Mouse (Mus musculus): ENCODE measurements around the gene Gm4869.
A peak's percentile ranks its signal among the peaks of the same experiment; 100 is the strongest.

DNA sequence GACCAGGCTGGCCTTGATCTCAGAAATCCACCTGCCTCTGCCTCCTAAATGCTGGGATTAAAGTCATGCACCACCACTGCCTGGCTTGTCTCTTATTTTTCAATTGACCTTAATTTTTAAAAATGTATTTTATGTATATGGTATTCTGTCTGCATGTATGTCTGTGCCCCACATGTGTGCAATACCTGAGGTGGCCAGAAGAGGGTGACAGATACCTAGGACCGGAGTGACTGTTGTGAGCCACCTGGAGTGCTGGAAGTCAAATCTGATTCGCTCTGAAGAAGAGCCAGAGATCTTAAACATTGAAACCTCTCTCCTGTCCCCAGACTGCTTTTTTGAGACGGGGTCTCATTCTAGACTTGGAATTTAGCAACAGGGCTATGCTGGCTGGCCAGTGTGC, 26.9 kb downstream of the Gm4869 start:
- no peak for TF ChIP-seq USF1 (IDR thresholded peaks at IDR 0.05; ENCODE audit: low read depth, low read length)
- TF ChIP-seq POLR2A (IDR thresholded peaks at IDR 0.05; ENCODE audit: control insufficient read depth in 1 of 2, insufficient read depth in 1 of 2, low read depth in 1 of 2, low read length in 2 of 2, poor library complexity in 1 of 2) = no peak
- TF ChIP-seq SMC3 (IDR thresholded peaks at IDR 0.05; ENCODE audit: low read depth, low read length) = peak; percentile 57
- no peak for TF ChIP-seq ZKSCAN1 (IDR thresholded peaks at IDR 0.05; ENCODE audit: low read depth, low read length)
- TF ChIP-seq ETS1 (IDR thresholded peaks at IDR 0.05; ENCODE audit: low read depth, low read length) = no peak
- TF ChIP-seq CTCF (IDR thresholded peaks at IDR 0.05 in 2 of 3, conservative IDR thresholded peaks at IDR 0.05 in 1 of 3; ENCODE audit: control insufficient read depth in 1 of 3, insufficient read depth in 1 of 3, low read depth in 2 of 3, low read length in 3 of 3, poor library complexity in 1 of 3, severe bottlenecking in 1 of 3) = peak; percentile 54 to 70 (median 63)
- TF ChIP-seq SIN3A (IDR thresholded peaks at IDR 0.05; ENCODE audit: low read length) = no peak
- no peak for TF ChIP-seq E2F4 (IDR thresholded peaks at IDR 0.05; ENCODE audit: borderline replicate concordance, low read depth, low read length)
- TF ChIP-seq GABPA (IDR thresholded peaks at IDR 0.05; ENCODE audit: low read depth, low read length) = no peak
- no peak for TF ChIP-seq HCFC1 (IDR thresholded peaks at IDR 0.05; ENCODE audit: low read depth, low read length)
- no peak for TF ChIP-seq RCOR1 (IDR thresholded peaks at IDR 0.05; ENCODE audit: low read depth, low read length)

All from MEL (cell line).